Mouse (Mus musculus): ENCODE measurements around the gene Trp53i13. TPM values are rescaled to one million over a fixed set of nuclear protein-coding genes. Genes with fewer than 3 reads are reported as not detected.

Trp53i13 gene
- total RNA-seq, 2 experiments from 2014 or later: 8.3 to 10.6 TPM

DNA sequence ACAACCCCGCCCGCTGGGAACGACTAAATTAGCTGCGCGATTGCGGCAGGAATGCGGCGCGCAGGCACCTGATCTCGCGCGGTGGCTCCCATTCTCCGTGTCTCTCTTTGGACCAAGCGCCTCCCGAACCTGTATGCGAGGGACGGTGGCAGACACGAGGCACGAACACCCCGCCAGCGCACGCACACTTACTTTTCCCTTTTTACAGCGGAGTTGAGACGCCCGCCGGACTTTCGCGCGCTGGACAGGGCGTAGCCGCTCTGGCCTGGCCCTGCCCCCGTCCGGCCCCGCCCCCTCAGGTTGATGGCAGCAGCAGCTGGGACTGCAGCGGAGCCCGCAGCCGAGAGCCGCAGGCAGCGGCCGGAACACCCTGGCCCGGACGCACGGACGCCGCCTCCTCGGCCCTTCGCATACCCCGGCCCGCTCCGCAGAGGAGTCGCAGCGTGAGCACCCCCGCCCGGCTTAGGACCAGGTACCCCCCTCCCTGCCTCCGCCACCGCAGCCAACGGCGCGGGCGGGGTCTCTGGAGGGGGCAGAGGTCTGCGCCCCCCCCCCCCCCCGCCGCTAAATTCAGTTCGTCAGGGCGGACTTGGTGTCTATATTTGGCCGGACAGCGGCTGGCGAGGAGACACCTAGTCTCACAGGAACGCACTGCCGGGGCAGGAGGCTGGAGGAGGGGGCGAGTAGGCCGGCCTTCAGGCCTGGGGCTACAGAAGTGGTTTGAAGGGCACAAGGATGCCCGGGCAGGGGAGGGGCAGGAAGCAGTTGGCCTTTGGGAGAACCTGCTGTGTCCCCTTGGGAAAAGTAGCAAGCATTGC is 53.3 kb downstream of the Trp53i13 start, which contains the start of gene Coro6:
Gene Coro6, plus strand, starts transcription at position 129 of the 818 bp plus-strand sequence.
- DNase-seq: peak; percentile 91

GRCm38 (mm10) chr11:77461856-77462255 is 53.9 kb downstream of the Trp53i13 start:
- no peak for DNase-seq

Other genes starting within 250 kb of the Trp53i13 start
- 100 to 1,000 TPM; 207 to 208 TPM for gene Coro6, start 53.6 kb downstream of the Trp53i13 start, total RNA-seq (2021)
- 10 to 100 TPM in 1 of 2 experiments, 1 to 10 TPM in 1; 9.2 to 11.2 TPM for gene Ankrd13b, start 26.3 kb downstream of the Trp53i13 start, total RNA-seq (2021)
- gene Git1, start 22.4 kb downstream of the Trp53i13 start, total RNA-seq (2021): 10 to 100 TPM; 54.7 to 58.9 TPM
- gene Abhd15, start 859 bp downstream of the Trp53i13 start, total RNA-seq (2021): 1 to 10 TPM; 2.7 to 4.5 TPM
- gene Gm10392, start 3.2 kb upstream of the Trp53i13 start, total RNA-seq (2021): not detected
- 10 to 100 TPM; 53.3 to 54.0 TPM for gene Taok1, start 91.8 kb upstream of the Trp53i13 start, total RNA-seq (2021)
- 10 to 100 TPM; 47.0 to 47.9 TPM for gene Nufip2, start 170.2 kb upstream of the Trp53i13 start, total RNA-seq (2021)
- gene Cryba1, start 209.3 kb upstream of the Trp53i13 start, total RNA-seq (2021): not detected
- gene Myo18a, start 247.3 kb upstream of the Trp53i13 start, total RNA-seq (2021): 100 to 1,000 TPM; 228 to 270 TPM